Mouse (Mus musculus): ENCODE results near the gene Vsig4. TPM values are rescaled to one million over a fixed set of nuclear protein-coding genes. Genes with fewer than 3 reads are reported as not detected.
"Not testable (repeated sequence)": the region's sequence is repeated elsewhere in the genome, so short reads cannot be mapped to it uniquely, and the experiment has no call there.

Vsig4 gene
- polyA plus RNA-seq, 1 experiment from 2014 or later: not detected

DNA sequence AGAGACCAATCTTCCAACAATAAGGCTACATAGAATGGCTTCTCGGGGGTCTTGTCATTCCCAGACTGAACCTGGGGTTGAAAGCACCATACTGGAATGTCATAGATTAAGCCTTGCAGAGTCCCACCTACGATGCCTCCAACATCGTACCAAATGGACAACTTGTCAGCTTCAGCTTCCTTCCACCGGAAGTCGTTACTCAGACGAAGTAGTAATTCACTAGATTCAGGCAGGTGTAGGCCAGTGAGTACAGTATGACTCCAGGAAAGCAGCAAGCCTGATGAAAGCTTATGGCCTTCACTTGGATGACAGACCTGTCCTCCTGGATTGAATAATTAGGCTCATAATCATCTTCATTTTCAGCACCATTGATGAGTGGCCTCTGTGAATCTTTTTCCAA, 69.0 kb downstream of the Vsig4 start:
- no peaks in the 10 kb centered on the region for H3K36me3 ChIP-seq (ENCODE audit: control insufficient read depth, insufficient read depth, low read length)
- DNase-seq (ENCODE audit: low spot score) (no peak), ATAC-seq (replicated peaks; ENCODE audit: low FRiP score) (no peak)
- 79% methylated on average over 6 of the region's 6 CpGs for WGBS
- no peak overlapping the region for H3K9ac ChIP-seq (ENCODE audit: low read length)
- H3K4me1 ChIP-seq (replicated peaks; ENCODE audit: control insufficient read depth, insufficient read depth, low read length): no peaks in the 10 kb centered on the region
- no peaks in the 10 kb centered on the region for H3K9me3 ChIP-seq (ENCODE audit: control insufficient read depth, low read length)
- no peak overlapping the region for H3K4me3 ChIP-seq (ENCODE audit: low read depth, low read length)
- H3K4me2 ChIP-seq (ENCODE audit: low read depth, low read length, severe bottlenecking): no peak overlapping the region
- H3K27ac ChIP-seq (ENCODE audit: low read depth, low read length): no peak overlapping the region
- no peaks in the 10 kb centered on the region for H3K27me3 ChIP-seq (ENCODE audit: control insufficient read depth, insufficient read depth, low read length)

DNA sequence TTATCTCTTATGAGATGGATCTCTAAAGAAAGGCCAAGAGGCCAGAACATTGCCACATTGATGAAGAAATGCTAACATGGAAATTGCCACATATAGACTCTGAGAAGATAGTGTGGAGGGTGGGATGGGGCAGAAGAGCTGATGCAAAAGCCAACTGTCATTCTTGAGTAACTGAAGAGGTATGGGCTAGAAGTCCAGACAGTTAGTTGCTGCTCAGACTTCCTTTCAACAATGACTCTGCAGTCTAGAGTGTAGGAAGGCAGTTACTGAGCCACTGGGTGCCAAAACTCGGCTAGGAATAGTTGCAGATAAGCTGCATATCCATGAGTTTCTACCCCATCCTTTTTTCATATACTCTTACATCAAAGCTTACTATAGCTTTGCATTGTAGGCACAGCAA, 75.2 kb downstream of the Vsig4 start:
- H3K4me3 ChIP-seq (ENCODE audit: low read depth, low read length): no peak overlapping the region
- H3K36me3 ChIP-seq (ENCODE audit: control insufficient read depth, insufficient read depth, low read length): no peaks in the 10 kb centered on the region
- WGBS: 46% methylated on average over 1 of the region's 1 CpGs

DNA sequence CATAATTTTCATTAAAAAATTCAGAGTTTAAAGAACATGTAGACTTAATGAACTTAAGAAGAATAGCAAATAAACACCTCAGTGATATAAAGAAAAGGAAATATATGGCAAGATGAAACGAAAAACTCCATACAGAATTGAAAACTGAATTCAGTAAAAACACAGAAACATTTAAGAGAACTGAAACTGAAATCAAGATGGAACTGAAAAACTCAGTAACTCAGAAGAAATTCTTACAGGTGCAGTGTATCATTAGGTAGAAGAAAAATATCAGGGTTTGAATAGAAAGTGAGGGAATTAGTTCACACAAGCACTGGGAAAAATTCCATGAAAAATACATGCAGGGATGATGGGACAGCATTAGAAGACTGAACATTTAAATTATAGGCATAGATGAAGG, 86.4 kb downstream of the Vsig4 start:
- 50% methylated on average over 1 of the region's 1 CpGs for WGBS

More for the DNA sequence above, 75.2 kb downstream of the Vsig4 start:
- no peaks in the 10 kb centered on the region for H3K27me3 ChIP-seq (ENCODE audit: control insufficient read depth, insufficient read depth, low read length)
- no peak overlapping the region for H3K27ac ChIP-seq (ENCODE audit: low read depth, low read length)
- DNase-seq (ENCODE audit: low spot score): no peak
- H3K9ac ChIP-seq (ENCODE audit: low read length): no peak overlapping the region
- H3K4me2 ChIP-seq (ENCODE audit: low read depth, low read length, severe bottlenecking): no peak overlapping the region
- H3K9me3 ChIP-seq (ENCODE audit: control insufficient read depth, low read length): no peaks in the 10 kb centered on the region
- H3K4me1 ChIP-seq (replicated peaks; ENCODE audit: control insufficient read depth, insufficient read depth, low read length): no peaks in the 10 kb centered on the region
- no peak for ATAC-seq (replicated peaks; ENCODE audit: low FRiP score)

DNA sequence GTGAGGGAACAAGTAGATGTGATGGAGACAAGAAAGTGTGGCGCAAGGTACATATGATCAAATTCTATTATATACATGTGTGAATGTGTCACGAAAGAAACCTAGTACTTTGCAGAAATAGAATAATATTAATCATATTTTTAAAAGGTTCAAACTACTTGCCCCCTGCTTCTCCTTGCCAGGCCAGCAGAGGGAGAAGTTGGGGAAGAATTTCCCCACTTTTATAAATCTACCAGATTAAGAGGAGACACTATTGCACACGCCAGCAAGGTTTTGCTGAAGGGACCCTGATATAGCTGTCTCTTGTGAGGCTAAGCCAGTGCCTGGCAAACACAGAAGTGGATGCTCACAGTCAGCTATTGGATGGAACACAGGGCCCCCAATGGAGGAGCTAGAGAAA, 88.1 kb downstream of the Vsig4 start:
- WGBS: 83% methylated on average over 3 of the region's 3 CpGs
- not testable (repeated sequence) for DNase-seq (ENCODE audit: low spot score); H3K9ac ChIP-seq (ENCODE audit: low read length); H3K36me3 ChIP-seq (ENCODE audit: control insufficient read depth, insufficient read depth, low read length); H3K4me2 ChIP-seq (ENCODE audit: low read depth, low read length, severe bottlenecking); H3K4me1 ChIP-seq (replicated peaks; ENCODE audit: control insufficient read depth, insufficient read depth, low read length); H3K9me3 ChIP-seq (ENCODE audit: control insufficient read depth, low read length); H3K4me3 ChIP-seq (ENCODE audit: low read depth, low read length); H3K27me3 ChIP-seq (ENCODE audit: control insufficient read depth, insufficient read depth, low read length); H3K27ac ChIP-seq (ENCODE audit: low read depth, low read length); ATAC-seq (replicated peaks; ENCODE audit: low FRiP score)

More for the DNA sequence above, 86.4 kb downstream of the Vsig4 start:
- no peak overlapping the region for H3K4me2 ChIP-seq (ENCODE audit: low read depth, low read length, severe bottlenecking)
- no peaks in the 10 kb centered on the region for H3K9me3 ChIP-seq (ENCODE audit: control insufficient read depth, low read length)
- no peak overlapping the region for H3K27ac ChIP-seq (ENCODE audit: low read depth, low read length)
- no peak for ATAC-seq (replicated peaks; ENCODE audit: low FRiP score)
- no peak overlapping the region for H3K4me3 ChIP-seq (ENCODE audit: low read depth, low read length)
- no peaks in the 10 kb centered on the region for H3K27me3 ChIP-seq (ENCODE audit: control insufficient read depth, insufficient read depth, low read length)
- no peaks in the 10 kb centered on the region for H3K36me3 ChIP-seq (ENCODE audit: control insufficient read depth, insufficient read depth, low read length)
- H3K9ac ChIP-seq (ENCODE audit: low read length): no peak overlapping the region
- H3K4me1 ChIP-seq (replicated peaks; ENCODE audit: control insufficient read depth, insufficient read depth, low read length): no peaks in the 10 kb centered on the region
- DNase-seq (ENCODE audit: low spot score): no peak

MicroRNAs within 50 kb of the gene (microRNA counts, 519-probe panel; counts per million panel counts)
- microRNA mmu-miR-223: 3,255 counts per million, percentile 14 among the panel's probes with 10 or more counts

Small RNA genes within 50 kb of the gene (microRNA-seq; reads per million reads assigned to microRNA genes)
- gene Mir223 (ENCODE audit: insufficient number of aligned reads): 392 reads per million, percentile 55 among the genes with 10 or more reads in this experiment

Other genes starting within 250 kb of the Vsig4 start
- 106 and 107 TPM in 2 replicates for gene Msn, start 197.4 kb downstream of the Vsig4 start, polyA plus RNA-seq (2014; fragmentation: Nextera tagmentation; extraction: Ambion mirVana)
- gene Heph, start 161.9 kb upstream of the Vsig4 start, polyA plus RNA-seq (2014; fragmentation: Nextera tagmentation; extraction: Ambion mirVana): 11.5 and 12.3 TPM in 2 replicates
- 0.13 and 0.25 TPM in 2 replicates for gene Hsf3, start 162.9 kb upstream of the Vsig4 start, polyA plus RNA-seq (2014; fragmentation: Nextera tagmentation; extraction: Ambion mirVana)

Data from forebrain, embryonic 11.5 days (tissue).